Mouse (Mus musculus) spleen, adult 2 months (tissue): Measurements from ENCODE around the gene Loxl4. TPM values are rescaled to one million over a fixed set of nuclear protein-coding genes. Genes with fewer than 3 reads are reported as not detected.

Source experiments
- DNase-seq, 2 experiments: peaks; one replicate each; pipeline versions ENCODE4 v3.0.0 to v3.0.0-alpha.2; 2012 to 2021; ENCODE audit warnings: low spot score in 2 of 2, low read depth in 1 of 2
- H3K27ac ChIP-seq: fragments of 200-500 bp; 2 replicates; pipeline ENCODE4 v1.5.1; 2012; ENCODE audit warnings: low read length, inconsistent platforms; ENCODE audit not compliant: insufficient read depth
- H3K27me3 ChIP-seq: fragments of 200-500 bp; 2 replicates; pipeline ENCODE4 v1.6.1; 2012; ENCODE audit warnings: mild to moderate bottlenecking, moderate library complexity, low read length, inconsistent platforms; ENCODE audit not compliant: control insufficient read depth, insufficient read depth
- H3K36me3 ChIP-seq: fragments of 200-500 bp; 2 replicates; pipeline ENCODE4 v1.6.1; 2012; ENCODE audit warnings: mild to moderate bottlenecking, low read length, inconsistent platforms; ENCODE audit not compliant: control insufficient read depth, insufficient read depth
- H3K4me1 ChIP-seq: fragments of 200-500 bp; 2 replicates; pipeline ENCODE4 v1.6.1; 2011; ENCODE audit warnings: inconsistent platforms; ENCODE audit not compliant: control insufficient read depth, insufficient read depth, insufficient read length
- H3K4me3 ChIP-seq: fragments of 200-500 bp; 2 replicates; pipeline ENCODE4 v1.5.1; 2011; ENCODE audit warnings: mild to moderate bottlenecking, inconsistent platforms; ENCODE audit not compliant: insufficient read depth, insufficient read length; ENCODE audit errors: extremely low read depth
- CTCF ChIP-seq: fragments of 200-500 bp; IDR thresholded peaks from 2 replicates; pipeline ENCODE4 v1.5.1; 2011; ENCODE audit warnings: mild to moderate bottlenecking, inconsistent platforms; ENCODE audit not compliant: insufficient read depth, insufficient read length, insufficient replicate concordance; ENCODE audit errors: extremely low read depth
- POLR2A ChIP-seq: fragments of 200-500 bp; IDR thresholded peaks from 2 replicates; pipeline ENCODE4 v1.6.1; 2011; ENCODE audit warnings: low read depth, low read length, inconsistent platforms
- WGBS: fragments of 180-500 bp; shearing (Covaris S2); methylation state at CpG from one replicate; pipeline ENCODE4 v1.1.7; 2018; 5-methylcytosine and 5-hydroxymethylcytosine counted together
- polyA plus RNA-seq: library from polyadenylated mRNA; depleted of rRNA; stranded (reverse); fragments of >200 nt; gene quantifications from 2 replicates; pipeline ENCODE4 v1.2.3, GENCODE M21; 2012

The Loxl4 gene
- polyA plus RNA-seq, 1 experiment, result 0.61 TPM

DNA sequence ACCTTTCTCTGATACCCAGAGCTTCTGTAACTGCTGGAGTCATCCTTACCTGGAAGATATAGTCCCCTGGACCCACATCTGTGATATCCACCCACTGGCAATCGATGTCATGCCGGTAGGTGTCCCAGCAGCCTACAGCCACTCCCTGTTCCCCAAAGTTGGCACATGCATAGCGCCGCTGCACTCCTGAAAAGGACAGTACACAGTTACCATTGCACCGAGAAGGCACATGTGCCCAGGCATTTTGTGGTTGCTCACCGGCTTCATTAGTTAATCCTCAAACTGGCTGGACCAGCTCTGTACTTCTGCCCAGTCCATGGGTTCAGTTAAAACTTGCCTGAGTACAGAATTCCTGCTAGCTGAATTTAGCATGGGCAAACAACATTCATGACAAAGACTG is 14.7 kb downstream of the Loxl4 start:
- Histone ChIP-seq H3K27ac (no peak overlapping the region), H3K4me3 (no peak overlapping the region), H3K27me3 (no peaks in the 10 kb centered on the region), H3K4me1 (no peaks in the 10 kb centered on the region), H3K36me3 (peaks cover 11% of the 10 kb centered on the region)
- TF ChIP-seq POLR2A, result no peak
- TF ChIP-seq CTCF, result no peak
- DNase-seq, result no peak
- 95% methylated on average over 6 of the region's 6 CpGs for WGBS

DNA sequence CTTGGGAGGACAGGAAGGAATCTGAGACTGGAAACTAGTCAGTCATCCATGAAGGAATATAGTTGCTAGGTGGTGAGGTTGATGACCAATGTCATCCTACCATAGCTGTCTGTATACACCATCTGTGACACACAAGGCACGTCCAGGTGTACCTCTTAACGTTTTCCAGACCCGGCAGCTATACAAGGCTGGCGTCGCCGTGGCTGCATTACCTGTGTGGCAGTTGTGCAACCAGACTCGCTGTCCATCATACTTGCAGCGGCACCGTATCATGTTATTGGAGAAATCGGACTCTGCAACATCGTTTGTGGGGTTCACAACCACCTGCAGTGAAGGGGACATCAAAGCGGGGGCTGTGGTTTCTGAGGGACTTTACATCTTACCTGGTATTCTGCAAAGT is 15.3 kb downstream of the Loxl4 start:
- no peak overlapping the region for H3K27ac ChIP-seq
- no peaks in the 10 kb centered on the region for H3K4me1 ChIP-seq
- H3K27me3 ChIP-seq, result no peaks in the 10 kb centered on the region
- WGBS, result 96% methylated on average over 12 of the region's 12 CpGs
- TF ChIP-seq CTCF, result no peak
- no peak for TF ChIP-seq POLR2A
- no peak for DNase-seq
- H3K36me3 ChIP-seq, result peaks cover 13% of the 10 kb centered on the region
- H3K4me3 ChIP-seq, result no peak overlapping the region

DNA sequence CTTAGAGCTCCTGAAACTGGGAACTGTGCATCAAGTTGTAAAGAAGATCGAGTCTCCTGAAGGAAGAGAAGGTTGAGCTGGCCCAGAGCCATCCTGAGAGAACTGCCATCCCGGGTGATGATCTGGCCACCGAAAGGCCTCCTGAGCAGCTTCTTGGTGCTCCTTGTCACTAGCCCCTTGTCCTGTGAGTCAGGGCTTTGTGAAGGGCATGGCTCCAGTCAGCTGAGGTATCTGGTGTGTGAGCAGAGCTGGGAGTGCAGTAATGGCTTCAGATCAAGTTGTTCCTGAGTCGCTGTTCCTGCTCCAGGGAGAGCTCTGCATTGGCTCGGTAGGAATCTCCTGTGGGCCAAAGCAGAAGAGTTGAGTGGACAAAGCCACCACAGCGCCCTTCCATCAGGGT is 17.5 kb downstream of the Loxl4 start:
- Histone ChIP-seq H3K4me3 (no peak overlapping the region), H3K27ac (no peak overlapping the region), H3K36me3 (peaks cover 24% of the 10 kb centered on the region), H3K4me1 (no peaks in the 10 kb centered on the region), H3K27me3 (no peaks in the 10 kb centered on the region)
- WGBS, result 92% methylated on average over 6 of the region's 6 CpGs
- no peak for TF ChIP-seq POLR2A
- TF ChIP-seq CTCF, result no peak
- DNase-seq, result no peak

DNA sequence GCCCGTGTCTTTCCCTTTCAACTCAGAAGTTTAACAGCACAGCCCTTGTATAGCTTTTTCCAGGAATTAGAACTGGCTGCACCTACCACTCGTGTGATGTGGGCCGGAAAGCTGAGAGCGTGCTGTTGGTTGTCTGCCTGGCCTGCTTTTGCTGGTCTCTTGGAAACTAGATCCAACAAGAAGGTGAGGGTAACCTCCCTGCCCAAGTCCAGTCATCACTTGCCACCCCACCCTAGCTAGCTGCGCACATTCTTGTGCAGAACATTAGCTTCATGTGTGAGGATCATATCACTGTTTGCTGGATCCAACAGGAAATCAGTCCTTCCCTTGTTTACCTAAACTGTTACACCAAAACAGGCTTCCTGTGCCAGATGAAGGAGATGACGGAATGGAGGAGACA is 19.2 kb downstream of the Loxl4 start:
- Histone ChIP-seq H3K36me3 (peaks cover 25% of the 10 kb centered on the region), H3K4me1 (no peaks in the 10 kb centered on the region)
- 96% methylated on average over 6 of the region's 6 CpGs for WGBS

DNA sequence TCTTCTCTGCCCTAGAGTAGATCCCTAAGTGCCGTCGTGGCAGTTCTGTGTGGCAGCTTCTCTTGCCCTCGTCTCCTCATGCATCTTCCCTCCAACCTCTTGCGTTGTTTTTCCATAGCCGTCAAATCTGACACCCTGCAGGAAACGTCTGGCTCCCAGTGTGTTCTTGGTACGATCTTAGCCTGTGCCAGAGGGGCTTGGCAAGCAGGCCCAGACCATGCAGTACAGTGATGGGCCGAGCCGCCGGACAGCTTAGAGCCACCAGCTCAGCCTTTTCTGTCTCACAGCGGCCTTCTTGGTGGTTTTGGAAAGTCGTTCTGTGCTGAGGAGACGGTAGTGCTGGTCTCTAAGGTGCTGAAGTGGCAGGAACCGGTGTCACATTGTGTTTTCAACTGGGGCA is 21.1 kb downstream of the Loxl4 start:
- no peak for TF ChIP-seq POLR2A
- TF ChIP-seq CTCF, result no peak
- DNase-seq, result no peak
- H3K36me3 ChIP-seq, result peaks cover 27% of the 10 kb centered on the region

More for the DNA sequence above, 19.2 kb downstream of the Loxl4 start:
- no peak overlapping the region for H3K4me3 ChIP-seq
- DNase-seq, result no peak
- no peak for TF ChIP-seq CTCF
- no peak for TF ChIP-seq POLR2A
- no peaks in the 10 kb centered on the region for H3K27me3 ChIP-seq
- H3K27ac ChIP-seq, result no peak overlapping the region

DNA sequence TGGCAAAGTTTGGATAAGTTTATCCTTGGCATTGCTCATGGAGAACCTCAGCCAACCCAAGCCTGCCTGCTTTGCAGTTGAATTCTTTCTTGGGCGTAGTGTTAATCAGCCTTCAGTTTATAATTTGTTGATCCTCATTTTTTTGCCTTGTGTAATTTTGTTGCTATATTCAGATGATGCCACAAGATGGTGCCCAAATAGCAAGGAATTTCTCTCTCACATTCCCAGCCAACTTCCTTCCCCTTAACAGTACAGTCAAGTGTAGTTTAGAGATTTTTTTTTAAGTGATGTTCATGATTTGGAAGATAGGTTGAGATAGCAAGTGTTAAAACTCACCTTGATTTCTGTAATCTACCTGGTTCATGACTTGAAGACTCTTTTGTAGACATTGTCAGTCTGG is 23.4 kb downstream of the Loxl4 start:
- TF ChIP-seq POLR2A, result no peak
- TF ChIP-seq CTCF, result no peak
- H3K36me3 ChIP-seq, result peaks cover 34% of the 10 kb centered on the region
- WGBS, result 88% methylated on average over 1 of the region's 1 CpGs

More for the DNA sequence above, 21.1 kb downstream of the Loxl4 start:
- WGBS, result 94% methylated on average over 14 of the region's 14 CpGs
- H3K27ac ChIP-seq, result no peak overlapping the region
- no peaks in the 10 kb centered on the region for H3K27me3 ChIP-seq
- H3K4me3 ChIP-seq, result no peak overlapping the region
- H3K4me1 ChIP-seq, result no peaks in the 10 kb centered on the region

DNA sequence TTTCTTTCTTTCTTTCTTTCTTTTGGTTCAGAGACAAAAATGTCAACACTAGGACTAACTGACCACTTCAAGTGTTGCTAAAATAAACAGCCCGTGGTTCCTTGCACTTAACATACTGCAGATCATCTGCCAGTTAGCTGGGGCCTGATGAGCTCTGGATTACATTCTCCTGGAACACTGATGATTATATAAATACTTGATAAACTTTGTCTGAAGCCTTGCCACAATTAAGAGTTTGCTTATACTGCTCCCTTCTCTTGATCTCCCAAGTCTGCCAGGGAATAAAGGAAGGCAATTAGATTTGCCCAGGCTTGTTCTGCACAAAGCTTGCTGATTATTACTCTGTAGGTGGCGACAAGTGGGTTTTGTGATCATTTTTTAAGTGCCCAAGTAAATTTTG is 24.9 kb downstream of the Loxl4 start:
- Histone ChIP-seq H3K27ac (no peak overlapping the region), H3K4me3 (no peak overlapping the region), H3K27me3 (no peaks in the 10 kb centered on the region), H3K36me3 (peaks cover 31% of the 10 kb centered on the region), H3K4me1 (no peaks in the 10 kb centered on the region)
- 91% methylated on average over 2 of the region's 2 CpGs for WGBS
- DNase-seq, result no peak
- TF ChIP-seq POLR2A (no peak), CTCF (no peak)

More for the DNA sequence above, 23.4 kb downstream of the Loxl4 start:
- Histone ChIP-seq H3K27ac (no peak overlapping the region), H3K4me3 (no peak overlapping the region), H3K27me3 (no peaks in the 10 kb centered on the region), H3K4me1 (no peaks in the 10 kb centered on the region)
- no peak for DNase-seq
